Comparison of ENCODE assay signal across 10 mouse cellular contexts in the genomic region with DNA sequence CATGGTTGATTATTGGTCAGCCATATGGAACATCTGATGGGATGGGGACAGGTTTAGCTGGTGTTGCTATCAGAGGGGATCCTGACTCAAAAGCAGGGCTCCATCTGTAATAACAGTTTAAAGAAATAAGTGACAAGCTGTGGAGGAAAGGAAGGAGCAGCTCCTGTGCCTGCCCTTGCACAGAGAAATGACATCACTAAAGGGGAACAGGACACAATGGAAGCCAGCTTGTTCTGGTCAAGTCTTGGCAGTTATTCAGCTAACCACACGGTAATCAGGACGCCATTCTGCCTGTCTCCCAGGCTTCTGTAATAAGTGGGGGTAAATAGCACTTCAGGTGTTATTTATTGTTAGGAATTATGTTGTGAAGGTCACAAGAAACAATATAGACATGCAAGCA.
"Had no signal": no experiment of that assay in that cellular context is flagged by ENCODE, and none has a peak within 500 bp of the region (broad histone marks: within the 10 kb centered on the region; RNA-seq: fewer than 3 reads in every experiment).

No protein-coding gene starts in this region.

- H3K36me3 ChIP-seq: midbrain, embryonic 10.5 days; midbrain, embryonic 12.5 days; neural tube, embryonic 13.5 days; neural tube, embryonic 15.5 days had no signal

- H3K9ac ChIP-seq: lung, embryonic 14.5 days; midbrain, embryonic 12.5 days; neural tube, embryonic 13.5 days; neural tube, embryonic 15.5 days had no signal

- H3K4me3 ChIP-seq: midbrain, embryonic 10.5 days; midbrain, embryonic 12.5 days; myocyte; neural tube, embryonic 13.5 days; neural tube, embryonic 15.5 days had no signal

- H3K27ac ChIP-seq: midbrain, embryonic 10.5 days; midbrain, embryonic 12.5 days; neural tube, embryonic 13.5 days; neural tube, embryonic 15.5 days had no signal

- H3K27me3 ChIP-seq: midbrain, embryonic 12.5 days; neural tube, embryonic 13.5 days; neural tube, embryonic 15.5 days had no signal

- H3K9me3 ChIP-seq: midbrain, embryonic 10.5 days; midbrain, embryonic 12.5 days; neural tube, embryonic 13.5 days; neural tube, embryonic 15.5 days had no signal

- H3K4me2 ChIP-seq: lung, embryonic 14.5 days; midbrain, embryonic 12.5 days; neural tube, embryonic 13.5 days; neural tube, embryonic 15.5 days had no signal

- H3K4me1 ChIP-seq: midbrain, embryonic 10.5 days; midbrain, embryonic 12.5 days; neural tube, embryonic 13.5 days; neural tube, embryonic 15.5 days had no signal

- DNase-seq: spleen, adult 18-20 months; thymus, adult 18-20 months; thymus, postnatal 14 days; thymus, postnatal 36 days had no signal
